ENCODE assay signal across 9 mouse cellular contexts in genomic region chr4:102635258-102635657, GRCm38 (mm10).
DNase-seq lines count a peak whose midpoint lies in the region; ATAC-seq lines count a peak whose summit lies in the region.
"Had no signal": no experiment of that assay in that cellular context is flagged by ENCODE, and none has a peak within 500 bp of the region (broad histone marks: within the 10 kb centered on the region; RNA-seq: fewer than 3 reads in every experiment).

No protein-coding gene starts in this region.

- ATAC-seq in neutrophil, adult 5-6 weeks (ENCODE audit: extremely low read depth, insufficient number of reproducible peaks, low FRiP score, poor library complexity, severe bottlenecking): 0 out of 2 replicates have a peak, but pooled peaks have one; percentile 7
- ATAC-seq: midbrain, embryonic 15.5 days had no signal

- DNase-seq in gastrocnemius, adult 18-20 months (ENCODE audit: low spot score): peak; percentile 30
- DNase-seq in gastrocnemius, adult 8-10 months (ENCODE audit: low spot score in 2 of 2): no peak
- DNase-seq in gastrocnemius, postnatal 10 days: peak; percentile 45
- DNase-seq in kidney, postnatal 36 days: peak; percentile 19 to 22
- no peak for DNase-seq in right cerebral cortex, postnatal 25 days
- DNase-seq in retina, embryonic 14.5 days (ENCODE audit: low spot score): no peak
- no peak for DNase-seq in frontal cortex, postnatal 25 days (ENCODE audit: low spot score in 2 of 2)

Comparison
In these comparisons a context has a peak if more than half of its experiments do, and no peak if none do; other contexts are left out.
1. DNase-seq: peak in gastrocnemius, adult 18-20 months (single experiment), gastrocnemius, postnatal 10 days (single experiment) and kidney, postnatal 36 days (2 of 2); none in gastrocnemius, adult 8-10 months (0 of 2), right cerebral cortex, postnatal 25 days (single experiment), retina, embryonic 14.5 days (single experiment) and frontal cortex, postnatal 25 days (0 of 2).